Mouse (Mus musculus): Measurements from ENCODE around the gene En2. TPM values are rescaled to one million over a fixed set of nuclear protein-coding genes. Genes with fewer than 3 reads are reported as not detected.

En2 gene
- polyA plus RNA-seq, 1 experiment, result 0.09 TPM

DNA sequence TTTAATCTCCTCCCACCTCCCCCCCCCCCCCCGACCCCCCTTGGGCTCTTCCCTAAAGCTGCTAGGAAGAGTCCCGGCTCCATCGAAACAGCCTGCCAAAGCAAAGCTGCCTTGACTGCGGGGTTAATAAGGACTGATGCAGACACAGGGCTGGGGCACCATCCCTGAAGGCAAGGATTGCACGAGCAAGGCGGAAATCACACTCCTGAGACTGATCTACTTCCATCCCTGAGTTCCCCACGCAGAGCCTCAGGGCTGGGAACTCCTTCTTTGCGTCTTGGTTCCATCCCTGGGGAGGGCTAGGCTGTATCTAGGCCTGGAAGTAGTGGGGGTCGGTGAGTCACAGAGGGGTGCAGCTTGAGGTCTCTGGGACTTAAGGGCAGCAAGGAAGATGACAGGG lies 8.6 kb downstream of the En2 start:
- Histone ChIP-seq H3K27me3 (replicated peaks; ENCODE audit: control insufficient read depth, insufficient read depth, low read length) (peaks cover 5% of the 10 kb centered on the region), H3K4me3 (ENCODE audit: insufficient read depth, low read depth, low read length) (no peak overlapping the region), H3K4me1 (ENCODE audit: control insufficient read depth, insufficient read depth, low read length) (no peaks in the 10 kb centered on the region), H3K27ac (ENCODE audit: insufficient read depth, low read depth, low read length) (no peak overlapping the region), H3K36me3 (ENCODE audit: control insufficient read depth, insufficient read depth, low read length) (no peaks in the 10 kb centered on the region)
- no peak for DNase-seq
- TF ChIP-seq CTCF (conservative IDR thresholded peaks at IDR 0.05; ENCODE audit: insufficient read depth, insufficient read length, low read depth, low read length), result no peak
- TF ChIP-seq POLR2A (IDR thresholded peaks at IDR 0.05; ENCODE audit: low read depth, low read length), result no peak
- 4% methylated on average over 8 of the region's 9 CpGs for WGBS

DNA sequence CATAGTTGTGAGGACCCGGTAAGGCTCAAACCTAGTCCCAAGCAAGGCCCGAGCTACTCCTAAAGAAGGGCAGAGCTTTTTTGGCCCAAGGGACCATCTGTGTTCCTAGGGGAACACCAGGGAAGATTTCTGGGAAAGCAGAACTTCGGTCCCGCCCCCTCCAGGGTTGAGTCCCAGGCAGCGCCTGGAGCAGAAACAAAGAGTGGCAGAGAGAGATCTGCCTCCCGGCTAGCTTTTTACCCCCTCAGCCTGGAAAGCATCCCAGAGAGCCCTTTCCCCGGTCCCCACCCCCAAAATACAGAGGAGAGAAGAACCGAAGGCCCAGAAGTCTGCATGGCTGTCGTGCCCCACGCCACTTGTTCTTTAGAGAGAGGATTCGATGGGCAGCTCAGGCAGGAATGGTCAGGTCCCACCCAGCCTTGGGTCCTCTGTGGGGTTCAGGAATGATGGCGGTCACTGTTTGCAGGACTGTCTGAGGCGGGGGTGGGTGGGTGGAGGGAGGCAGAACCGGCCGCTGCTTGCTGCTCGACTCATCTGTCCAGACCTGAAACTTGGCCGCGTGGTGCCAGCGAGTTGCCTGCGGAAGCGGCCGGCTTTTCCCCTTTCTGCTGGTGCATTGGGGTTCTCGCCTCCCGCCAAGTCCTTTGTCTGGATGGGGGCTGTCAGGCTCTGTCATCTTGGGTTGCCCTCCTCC lies 9.5 kb downstream of the En2 start:
- peaks cover 5% of the 10 kb centered on the region for H3K27me3 ChIP-seq (replicated peaks; ENCODE audit: control insufficient read depth, insufficient read depth, low read length)
- H3K4me1 ChIP-seq (ENCODE audit: control insufficient read depth, insufficient read depth, low read length), result no peaks in the 10 kb centered on the region
- H3K4me3 ChIP-seq (ENCODE audit: insufficient read depth, low read depth, low read length), result no peak overlapping the region
- H3K36me3 ChIP-seq (ENCODE audit: control insufficient read depth, insufficient read depth, low read length), result no peaks in the 10 kb centered on the region
- TF ChIP-seq CTCF (conservative IDR thresholded peaks at IDR 0.05; ENCODE audit: insufficient read depth, insufficient read length, low read depth, low read length) (no peak), POLR2A (IDR thresholded peaks at IDR 0.05; ENCODE audit: low read depth, low read length) (no peak)
- WGBS, result 4% methylated on average over 24 of the region's 24 CpGs
- H3K27ac ChIP-seq (ENCODE audit: insufficient read depth, low read depth, low read length), result no peak overlapping the region
- DNase-seq, result no peak

DNA sequence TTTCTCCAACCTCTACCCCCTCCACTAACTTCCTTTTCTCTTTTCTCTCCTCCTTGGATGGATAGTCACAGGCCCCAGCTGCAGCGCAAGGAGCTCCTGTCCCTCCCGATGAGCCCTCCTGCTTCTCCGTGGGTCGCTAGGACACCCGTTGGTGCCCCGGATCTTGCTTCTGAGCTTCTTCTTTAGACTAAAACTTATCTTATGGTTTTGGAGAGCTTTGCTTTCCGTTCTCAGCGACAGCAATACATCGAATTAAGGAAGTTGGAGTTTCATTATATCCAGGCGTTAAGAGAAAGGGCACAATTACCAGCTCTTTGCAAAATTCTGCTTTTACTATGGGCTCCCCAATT lies 10.1 kb downstream of the En2 start:
- Histone ChIP-seq H3K4me1 (ENCODE audit: control insufficient read depth, insufficient read depth, low read length) (no peaks in the 10 kb centered on the region), H3K4me3 (ENCODE audit: insufficient read depth, low read depth, low read length) (no peak overlapping the region), H3K27me3 (replicated peaks; ENCODE audit: control insufficient read depth, insufficient read depth, low read length) (peaks cover 3% of the 10 kb centered on the region), H3K36me3 (ENCODE audit: control insufficient read depth, insufficient read depth, low read length) (no peaks in the 10 kb centered on the region), H3K27ac (ENCODE audit: insufficient read depth, low read depth, low read length) (no peak overlapping the region)
- no peak for TF ChIP-seq POLR2A (IDR thresholded peaks at IDR 0.05; ENCODE audit: low read depth, low read length)
- TF ChIP-seq CTCF (conservative IDR thresholded peaks at IDR 0.05; ENCODE audit: insufficient read depth, insufficient read length, low read depth, low read length), result no peak
- WGBS, result 4% methylated on average over 10 of the region's 10 CpGs
- no peak for DNase-seq

DNA sequence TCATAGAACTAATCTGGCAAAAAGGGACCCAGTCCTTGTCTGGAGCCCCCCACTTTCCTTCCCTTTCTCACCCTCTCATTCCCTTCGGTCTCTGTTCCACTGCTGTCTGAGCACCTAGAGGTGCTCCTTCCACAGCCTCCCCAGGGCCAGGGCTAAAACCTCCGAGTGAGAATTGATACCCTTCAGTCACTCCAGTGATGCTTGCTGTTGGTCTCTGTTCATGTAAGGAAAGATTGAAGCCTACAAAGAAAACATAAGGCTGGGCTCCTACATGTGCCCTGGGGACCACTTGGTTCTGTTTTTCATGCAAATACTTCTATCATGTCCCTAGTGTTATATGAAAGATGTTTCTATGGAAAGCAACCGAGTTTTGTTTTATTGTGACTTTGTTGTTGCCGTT lies 10.5 kb downstream of the En2 start:
- no peak overlapping the region for H3K4me3 ChIP-seq (ENCODE audit: insufficient read depth, low read depth, low read length)
- H3K27ac ChIP-seq (ENCODE audit: insufficient read depth, low read depth, low read length), result no peak overlapping the region
- WGBS, result 8% methylated on average over 4 of the region's 4 CpGs
- H3K4me1 ChIP-seq (ENCODE audit: control insufficient read depth, insufficient read depth, low read length), result no peaks in the 10 kb centered on the region
- TF ChIP-seq POLR2A (IDR thresholded peaks at IDR 0.05; ENCODE audit: low read depth, low read length), result no peak
- no peak for TF ChIP-seq CTCF (conservative IDR thresholded peaks at IDR 0.05; ENCODE audit: insufficient read depth, insufficient read length, low read depth, low read length)
- DNase-seq, result no peak
- no peaks in the 10 kb centered on the region for H3K36me3 ChIP-seq (ENCODE audit: control insufficient read depth, insufficient read depth, low read length)
- peaks cover 3% of the 10 kb centered on the region for H3K27me3 ChIP-seq (replicated peaks; ENCODE audit: control insufficient read depth, insufficient read depth, low read length)

DNA sequence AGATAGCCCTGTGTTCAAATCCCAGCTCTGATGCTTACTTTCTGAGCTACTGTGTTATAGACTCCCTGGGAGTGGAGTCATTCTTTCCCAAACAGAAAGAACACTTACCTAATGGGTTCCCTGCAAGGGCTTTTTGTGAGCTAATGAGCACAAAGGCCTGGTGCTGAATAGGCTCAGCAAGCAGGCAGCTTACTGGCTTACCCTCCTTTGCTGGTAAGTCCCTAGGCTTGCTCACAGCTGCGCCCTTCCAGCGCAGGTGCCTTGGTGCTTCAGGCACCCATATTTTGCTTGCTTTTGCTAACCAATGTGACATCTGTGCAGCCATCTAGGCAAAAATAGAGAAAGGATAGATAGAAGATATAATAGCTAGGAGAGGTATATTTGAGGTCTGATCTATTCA lies 11.1 kb downstream of the En2 start:
- TF ChIP-seq CTCF (conservative IDR thresholded peaks at IDR 0.05; ENCODE audit: insufficient read depth, insufficient read length, low read depth, low read length), result no peak
- TF ChIP-seq POLR2A (IDR thresholded peaks at IDR 0.05; ENCODE audit: low read depth, low read length), result no peak
- H3K27me3 ChIP-seq (replicated peaks; ENCODE audit: control insufficient read depth, insufficient read depth, low read length), result peaks cover 3% of the 10 kb centered on the region
- no peak for DNase-seq

DNA sequence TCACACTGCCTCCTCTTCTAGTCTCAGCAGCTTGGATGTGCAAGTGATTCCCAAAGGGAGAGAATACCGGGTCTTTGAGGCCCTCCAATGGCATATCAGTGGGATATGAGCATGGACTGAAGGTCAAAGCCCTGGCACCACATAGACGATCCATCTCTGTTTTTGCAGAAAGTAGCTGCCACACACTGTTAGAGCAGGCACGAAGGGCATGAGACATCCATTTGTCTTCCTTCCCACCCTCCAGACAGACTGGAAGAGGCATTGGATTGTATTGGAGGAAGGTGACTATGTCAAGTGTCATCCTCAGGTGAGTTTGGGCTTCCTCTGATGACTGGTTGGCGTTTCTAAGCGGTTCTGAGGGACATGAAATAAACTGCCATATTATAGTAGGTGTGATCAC lies 12.8 kb downstream of the En2 start:
- DNase-seq, result no peak
- no peak overlapping the region for H3K4me3 ChIP-seq (ENCODE audit: insufficient read depth, low read depth, low read length)
- H3K36me3 ChIP-seq (ENCODE audit: control insufficient read depth, insufficient read depth, low read length), result no peaks in the 10 kb centered on the region
- TF ChIP-seq POLR2A (IDR thresholded peaks at IDR 0.05; ENCODE audit: low read depth, low read length), result no peak
- TF ChIP-seq CTCF (conservative IDR thresholded peaks at IDR 0.05; ENCODE audit: insufficient read depth, insufficient read length, low read depth, low read length), result no peak
- H3K27ac ChIP-seq (ENCODE audit: insufficient read depth, low read depth, low read length), result no peak overlapping the region
- H3K4me1 ChIP-seq (ENCODE audit: control insufficient read depth, insufficient read depth, low read length), result no peaks in the 10 kb centered on the region
- H3K27me3 ChIP-seq (replicated peaks; ENCODE audit: control insufficient read depth, insufficient read depth, low read length), result peaks cover 1% of the 10 kb centered on the region
- 39% methylated on average over 5 of the region's 5 CpGs for WGBS

More for the DNA sequence above, 11.1 kb downstream of the En2 start:
- Histone ChIP-seq H3K4me1 (ENCODE audit: control insufficient read depth, insufficient read depth, low read length) (no peaks in the 10 kb centered on the region), H3K36me3 (ENCODE audit: control insufficient read depth, insufficient read depth, low read length) (no peaks in the 10 kb centered on the region), H3K27ac (ENCODE audit: insufficient read depth, low read depth, low read length) (no peak overlapping the region), H3K4me3 (ENCODE audit: insufficient read depth, low read depth, low read length) (no peak overlapping the region)
- WGBS, result 15% methylated on average over 2 of the region's 2 CpGs

DNA sequence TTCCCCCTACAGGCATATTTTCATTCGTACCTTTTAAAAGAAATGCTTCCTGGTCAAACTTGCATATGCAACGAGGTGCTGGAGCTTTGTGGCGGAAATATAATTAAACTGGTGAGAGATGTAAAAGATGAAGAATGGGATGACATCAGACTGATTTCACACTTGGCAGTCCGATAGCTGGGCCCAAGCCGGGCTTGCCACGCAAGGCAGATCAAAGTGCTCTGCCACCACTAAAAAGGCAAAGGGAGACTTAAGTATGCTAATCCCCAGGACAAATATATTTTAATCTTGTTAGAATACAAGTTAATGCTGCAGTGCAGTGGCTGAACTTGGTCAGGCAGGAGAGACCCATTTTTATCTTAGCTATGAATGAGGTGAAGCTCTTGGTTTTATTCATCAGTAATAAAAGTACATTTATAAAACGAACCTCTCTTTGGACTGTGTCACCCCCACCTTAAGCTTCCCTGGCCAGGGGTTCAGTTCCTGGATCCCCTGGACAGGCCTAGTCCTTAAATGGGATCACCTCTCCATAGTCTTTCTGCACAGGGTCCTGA lies 13.8 kb downstream of the En2 start:
- Histone ChIP-seq H3K36me3 (ENCODE audit: control insufficient read depth, insufficient read depth, low read length) (no peaks in the 10 kb centered on the region), H3K4me3 (ENCODE audit: insufficient read depth, low read depth, low read length) (no peak overlapping the region), H3K4me1 (ENCODE audit: control insufficient read depth, insufficient read depth, low read length) (no peaks in the 10 kb centered on the region), H3K27me3 (replicated peaks; ENCODE audit: control insufficient read depth, insufficient read depth, low read length) (no peaks in the 10 kb centered on the region; the same call in none of the 2 replicates), H3K27ac (ENCODE audit: insufficient read depth, low read depth, low read length) (no peak overlapping the region)
- DNase-seq, result no peak
- WGBS, result 54% methylated on average over 7 of the region's 7 CpGs
- no peak for TF ChIP-seq POLR2A (IDR thresholded peaks at IDR 0.05; ENCODE audit: low read depth, low read length)
- no peak for TF ChIP-seq CTCF (conservative IDR thresholded peaks at IDR 0.05; ENCODE audit: insufficient read depth, insufficient read length, low read depth, low read length)
